Mouse (Mus musculus) T-cell, adult 2 months (primary cell): Measurements from ENCODE around the gene Cd276.

Experiments used
- DNase-seq: peaks from one replicate; pipeline ENCODE4 v3.0.0; 2022; ENCODE audit warnings: low spot score

Gene Cd276

GRCm38 (mm10) chr9:58550928-58551327, 4.3 kb downstream of the Cd276 start:
- DNase-seq: no peak

- no peak for DNase-seq
Observed at GRCm38 (mm10) chr9:58549694-58550093, 5.5 kb downstream of the Cd276 start.

GRCm38 (mm10) chr9:58548897-58549296, 6.3 kb downstream of the Cd276 start:
- DNase-seq: no peak

DNA sequence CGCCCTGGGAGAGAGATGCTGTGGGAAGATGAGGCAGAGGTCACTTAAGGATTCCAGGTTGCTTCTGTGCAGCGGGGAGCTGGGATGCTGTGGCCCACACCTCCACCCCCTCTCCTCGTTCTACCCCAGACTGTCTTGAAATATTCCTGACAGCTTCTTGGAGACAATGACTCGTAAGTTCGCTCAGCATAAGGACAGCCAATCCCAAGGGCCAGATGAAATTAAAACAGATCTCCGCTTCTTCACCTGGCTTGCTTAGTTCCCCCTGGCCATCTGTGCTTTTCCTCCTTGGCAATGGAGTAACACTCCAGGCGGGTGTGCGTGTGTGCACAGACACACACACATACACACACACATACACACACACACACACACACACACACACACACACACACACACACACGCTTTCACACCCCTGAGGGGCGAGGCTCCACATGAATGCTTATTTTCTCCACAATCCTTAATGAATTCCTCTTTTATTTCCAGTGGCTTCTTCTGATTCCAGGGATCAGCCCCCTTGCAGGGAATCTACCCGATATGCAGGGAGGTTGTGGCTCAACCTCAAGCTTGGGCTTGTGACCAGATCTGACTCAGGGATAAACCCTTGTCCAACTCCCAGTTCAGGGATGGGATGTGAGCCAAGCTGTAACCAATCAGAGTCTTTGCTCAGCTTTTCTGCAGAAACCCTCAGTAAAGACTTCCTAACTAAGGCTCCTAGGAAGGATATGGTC, 8.4 kb downstream of the Cd276 start:
- DNase-seq: no peak

DNA sequence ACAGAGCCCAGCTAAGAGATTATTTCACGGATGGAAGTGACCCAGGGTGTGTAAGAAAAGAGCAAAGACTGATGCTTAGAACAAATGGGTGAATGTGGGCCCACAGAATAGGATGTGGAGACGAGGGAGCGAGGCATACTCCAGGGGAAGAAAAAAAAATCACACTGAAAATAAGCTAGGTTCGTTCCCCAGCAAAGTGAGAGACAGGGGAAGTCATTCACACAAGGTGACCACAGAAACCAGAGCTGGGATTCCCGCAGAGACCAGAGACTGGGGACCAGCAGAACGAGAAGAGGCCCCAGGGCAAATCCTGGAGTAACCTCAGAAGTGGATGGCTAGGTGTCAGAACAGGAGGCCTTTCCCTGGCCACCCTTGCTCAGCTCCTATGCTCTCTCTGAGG, 9.8 kb downstream of the Cd276 start:
- no peak for DNase-seq

GRCm38 (mm10) chr9:58544879-58545324, 10.3 kb downstream of the Cd276 start:
- no peak for DNase-seq

DNA sequence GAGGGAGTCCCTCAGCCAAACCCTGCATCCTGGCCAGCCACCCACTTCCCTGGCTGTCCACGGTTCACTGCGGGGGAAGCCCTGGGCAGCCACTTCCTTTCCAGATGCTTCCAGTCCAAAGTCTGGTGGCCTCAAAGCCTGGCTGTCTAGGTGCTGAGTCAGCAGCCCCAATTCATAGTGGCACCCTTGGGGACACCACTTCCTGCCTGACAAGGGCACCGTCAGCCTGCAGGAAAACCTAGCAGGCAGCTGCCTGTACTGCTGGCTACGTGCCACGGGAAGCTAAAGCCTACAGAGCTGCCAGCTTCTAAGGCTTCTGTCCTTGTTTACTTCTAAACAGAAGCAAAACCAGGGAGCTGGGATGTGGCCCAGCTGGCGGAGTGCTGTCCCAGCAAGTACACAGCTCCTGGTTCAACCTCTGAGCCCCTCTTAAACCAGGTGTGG, 13.3 kb downstream of the Cd276 start:
- peak; percentile 58 for DNase-seq

GRCm38 (mm10) chr9:58539886-58540285, 15.4 kb downstream of the Cd276 start:
- peak; percentile 51 for DNase-seq

DNA sequence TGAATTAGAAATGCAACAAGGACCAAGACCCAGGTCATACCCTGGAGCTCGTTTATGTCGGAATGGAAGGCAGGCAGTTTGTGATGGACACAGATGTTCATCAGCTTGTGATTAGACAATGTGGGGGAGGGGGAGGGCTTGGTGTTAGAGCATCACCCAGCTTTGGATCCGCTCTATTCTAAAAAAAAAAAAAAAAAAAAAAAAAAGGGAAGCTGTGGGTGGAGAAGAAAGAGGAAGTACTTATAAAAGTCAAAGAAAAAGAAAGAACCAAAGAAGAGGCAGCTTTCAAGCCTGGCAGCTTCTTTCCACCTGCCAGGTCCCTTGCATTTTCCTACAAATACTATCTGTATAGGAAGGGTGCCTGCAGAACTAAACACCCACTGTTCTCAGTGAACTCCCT, 17.5 kb downstream of the Cd276 start:
- DNase-seq: no peak

GRCm38 (mm10) chr9:58535447-58536134, 19.6 kb downstream of the Cd276 start:
- no peak for DNase-seq

- peak; percentile 32 for DNase-seq
Observed at GRCm38 (mm10) chr9:58534766-58535165, 20.5 kb downstream of the Cd276 start.

GRCm38 (mm10) chr9:58533322-58533721, 21.9 kb downstream of the Cd276 start:
- DNase-seq: no peak

DNA sequence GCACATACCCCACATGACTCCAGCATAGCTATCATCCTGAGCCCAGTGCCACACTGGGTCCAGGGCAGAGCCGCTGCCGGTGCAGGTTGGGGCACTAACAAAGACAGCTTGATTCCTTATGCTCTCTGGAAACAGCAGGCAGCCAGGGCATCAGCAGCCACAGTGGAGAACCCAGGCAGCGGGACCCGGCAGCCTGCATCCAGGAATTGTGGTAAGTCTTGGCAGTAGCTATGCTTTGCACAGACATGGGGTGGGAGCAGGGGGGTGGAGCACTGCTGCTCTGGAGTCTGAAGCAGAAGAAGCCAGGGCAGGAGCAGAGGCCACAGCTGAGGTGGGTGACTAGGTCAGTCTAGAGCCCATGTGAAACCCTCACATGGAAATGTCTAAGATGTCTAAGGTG, 23.0 kb downstream of the Cd276 start:
- DNase-seq: no peak

DNA sequence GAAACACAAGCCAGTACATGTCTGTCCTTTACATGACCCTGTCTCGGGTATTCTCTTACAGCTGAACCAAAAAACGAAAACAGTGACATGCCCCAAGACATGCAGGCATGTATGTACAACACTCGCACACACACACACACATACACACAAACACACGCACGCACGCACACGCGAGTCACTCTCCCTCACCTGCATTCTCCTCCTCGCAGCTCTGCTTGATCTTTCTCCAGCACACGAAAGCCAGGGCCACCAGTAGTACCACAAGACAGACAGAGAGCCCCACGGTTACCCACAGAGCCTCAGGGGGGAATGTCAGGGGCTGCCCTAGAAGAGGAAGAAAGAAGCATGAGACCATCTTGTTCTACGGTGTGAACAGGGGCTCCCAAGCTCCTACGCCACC, 24.8 kb downstream of the Cd276 start:
- DNase-seq: no peak

DNA sequence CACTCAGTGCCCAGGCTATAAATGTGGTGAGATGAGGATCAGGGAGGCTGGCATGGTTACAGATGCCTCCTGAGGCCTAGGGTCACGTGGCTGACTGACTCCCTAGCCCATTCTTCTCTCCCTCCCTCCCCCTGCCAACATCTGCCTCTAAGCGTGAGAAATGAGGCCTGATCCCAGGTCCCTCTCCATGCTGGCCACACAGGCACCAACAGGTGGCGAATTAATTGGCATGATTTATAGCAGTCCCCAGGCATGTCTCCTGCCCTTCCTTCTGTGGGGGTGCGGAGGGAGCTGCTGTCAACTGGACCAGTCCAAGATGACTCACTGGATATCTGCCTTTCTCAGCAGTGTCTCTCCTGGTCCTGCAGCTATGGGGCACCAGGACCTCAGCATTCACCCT, 27.4 kb downstream of the Cd276 start:
- no peak for DNase-seq

- DNase-seq: no peak
Observed at GRCm38 (mm10) chr9:58525108-58525507, 30.1 kb downstream of the Cd276 start.

DNA sequence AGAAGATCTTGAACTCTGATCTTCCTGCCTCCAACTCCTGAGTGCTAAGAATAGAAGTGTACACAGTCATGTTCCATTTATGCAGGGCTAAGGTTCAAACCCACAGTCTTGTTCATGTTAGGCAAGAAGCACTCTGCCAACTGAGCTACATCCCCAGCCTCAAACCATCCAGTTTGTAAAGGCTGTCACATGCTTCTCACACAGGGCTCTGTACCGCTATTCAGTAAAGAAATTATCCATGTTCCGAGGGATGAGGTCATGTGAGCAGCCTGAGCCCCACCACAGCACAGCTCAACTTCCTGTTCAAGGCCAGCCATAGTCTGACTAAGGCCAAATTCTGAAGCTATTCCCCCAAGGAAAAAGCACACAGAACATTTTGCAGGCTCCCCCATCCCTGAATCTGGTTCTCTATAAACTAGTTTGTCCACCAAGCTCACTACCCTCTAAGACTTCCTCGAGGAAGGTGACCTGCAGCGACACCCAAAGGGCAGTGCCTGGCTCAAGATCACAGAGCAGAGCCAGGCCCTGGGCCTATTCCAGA, 33.3 kb downstream of the Cd276 start:
- DNase-seq: no peak

DNA sequence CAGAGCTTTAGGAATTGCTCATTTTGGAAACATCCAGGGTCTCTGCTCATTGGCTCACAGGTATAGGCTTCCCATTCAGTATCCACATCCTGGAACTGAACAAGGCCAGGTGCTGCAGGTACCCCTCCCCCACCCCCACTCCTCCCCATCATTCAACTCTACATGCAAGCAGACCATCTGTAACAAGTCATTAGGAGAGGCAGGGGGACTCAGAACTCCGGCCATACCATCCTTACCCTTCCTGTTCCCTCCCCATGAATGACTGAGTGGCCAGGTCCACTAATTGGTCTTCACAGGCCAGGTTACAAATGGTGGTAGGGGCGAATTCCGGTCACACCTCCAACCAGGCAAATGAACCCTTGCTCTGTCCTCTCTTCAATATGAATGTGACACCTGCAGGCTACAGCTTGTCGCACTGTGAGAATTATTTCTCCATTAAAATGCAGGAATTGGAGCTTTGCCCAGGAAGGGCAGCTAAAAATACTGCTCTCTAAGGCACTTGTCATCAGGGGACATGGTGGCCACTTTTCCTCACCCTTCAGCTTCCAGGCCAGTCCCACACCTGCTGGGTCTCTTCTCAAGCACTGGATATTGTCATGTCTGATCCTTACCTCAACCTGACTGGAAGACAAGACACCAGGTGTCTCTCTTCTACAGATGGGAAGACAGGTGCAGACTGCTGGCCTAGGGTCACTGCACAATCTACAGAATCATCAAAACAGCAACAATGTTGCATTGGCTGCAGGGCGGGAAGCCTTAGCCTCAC, 34.2 kb downstream of the Cd276 start:
- no peak for DNase-seq

GRCm38 (mm10) chr9:58519953-58520352, 35.3 kb downstream of the Cd276 start:
- no peak for DNase-seq

- no peak for DNase-seq
Observed at GRCm38 (mm10) chr9:58517866-58518750, 37.1 kb downstream of the Cd276 start.

DNA sequence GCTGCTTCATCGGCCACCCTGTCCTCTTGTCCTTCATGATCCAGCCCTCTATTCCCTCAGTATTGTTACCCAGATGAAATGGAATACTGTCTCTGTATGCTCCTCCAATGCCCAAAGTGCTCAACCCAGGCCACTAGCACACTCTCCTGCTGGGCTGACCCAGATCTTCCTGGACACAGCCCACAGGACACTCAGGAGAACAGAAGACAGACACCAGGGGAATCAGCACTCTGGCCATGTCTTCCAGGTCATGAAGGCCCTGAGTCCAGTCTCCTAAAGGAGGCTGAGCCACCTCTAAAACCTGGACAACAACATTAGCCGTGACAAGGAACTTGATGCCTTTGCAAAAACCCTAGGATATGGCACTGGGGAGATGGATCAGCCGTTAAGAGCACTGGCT, 38.8 kb downstream of the Cd276 start:
- DNase-seq: no peak

DNA sequence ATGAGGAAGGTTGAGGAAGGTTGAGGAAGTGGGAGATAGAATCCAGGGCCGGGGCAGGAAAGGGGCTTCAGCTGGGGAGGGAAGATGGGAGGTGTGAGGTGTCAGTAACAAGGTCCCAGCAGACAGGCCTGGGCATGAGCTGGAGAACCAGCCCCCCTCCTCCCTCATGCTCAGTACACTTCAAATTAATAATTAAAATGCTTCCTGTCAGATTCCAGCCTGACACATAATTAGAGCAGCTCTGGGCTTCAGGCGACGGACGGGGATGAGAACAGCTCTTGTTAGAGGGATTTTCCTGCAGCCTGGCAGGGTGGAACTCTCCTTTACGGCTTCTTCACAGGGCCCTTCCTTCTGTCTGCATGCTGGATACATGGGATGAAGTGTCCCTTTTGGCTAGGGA, 41.5 kb downstream of the Cd276 start:
- DNase-seq: no peak
